In the genomic region with DNA sequence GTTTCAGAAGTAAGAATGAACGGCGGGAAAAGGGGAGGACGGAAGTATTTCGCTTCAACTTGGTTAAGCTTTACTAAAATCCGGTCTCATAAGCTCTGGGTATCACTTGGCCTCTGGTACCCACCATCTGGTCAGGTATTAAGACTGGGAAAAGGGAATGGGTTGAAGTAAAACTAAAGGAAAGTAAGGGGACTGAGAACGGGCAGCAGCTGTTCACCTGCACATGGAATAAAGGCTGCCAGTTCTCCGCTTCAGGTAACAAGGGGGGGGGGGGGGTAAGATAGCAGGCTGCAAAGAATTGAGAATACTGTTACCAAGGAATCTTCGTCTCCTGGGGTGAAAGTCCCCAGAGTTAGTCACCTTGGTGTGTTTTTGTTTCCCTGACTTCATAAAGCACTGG, we compare ENCODE assay signal across 8 mouse cellular contexts.
DNase-seq lines count a peak whose midpoint lies in the region; ATAC-seq and TF ChIP-seq lines count a peak whose summit lies in the region.

No protein-coding gene starts in this region.

- peak overlapping the region; percentile 73 for H3K9ac ChIP-seq in forebrain, embryonic 13.5 days
- H3K9ac ChIP-seq in limb, embryonic 11.5 days (ENCODE audit: low read length): peak overlapping the region; percentile 78
- H3K9ac ChIP-seq in neural tube, embryonic 14.5 days (replicated peaks; ENCODE audit: low read depth, low read length): peak overlapping the region; percentile 41; the same call in 1 of the 2 replicates

- 19% methylated on average over 8 of the region's 8 CpGs for WGBS in forebrain, embryonic 13.5 days
- WGBS in limb, embryonic 11.5 days: 17% methylated on average over 8 of the region's 8 CpGs
- WGBS in neural tube, embryonic 14.5 days: 15% methylated on average over 8 of the region's 8 CpGs

- peak overlapping the region; percentile 65 for H3K4me3 ChIP-seq in layer of hippocampus, adult 2 months
- H3K4me3 ChIP-seq in forebrain, embryonic 13.5 days: peak overlapping the region; percentile 63
- peak overlapping the region; percentile 61 for H3K4me3 ChIP-seq in limb, embryonic 11.5 days (ENCODE audit: low read depth, low read length)
- H3K4me3 ChIP-seq in neural tube, embryonic 14.5 days (ENCODE audit: low read depth, low read length): peak overlapping the region; percentile 54

- H3K27me3 ChIP-seq in forebrain, embryonic 13.5 days: no peaks in the 10 kb centered on the region
- no peaks in the 10 kb centered on the region for H3K27me3 ChIP-seq in limb, embryonic 11.5 days (ENCODE audit: control insufficient read depth, insufficient read depth, low read length)
- H3K27me3 ChIP-seq in neural tube, embryonic 14.5 days (ENCODE audit: control insufficient read depth, insufficient read depth, low read length): no peaks in the 10 kb centered on the region

- ATAC-seq in forebrain, embryonic 13.5 days: no peak
- no peak for ATAC-seq in limb, embryonic 11.5 days (ENCODE audit: insufficient number of reproducible peaks, low FRiP score, low TSS enrichment, low read depth)
- no peak for ATAC-seq in neural tube, embryonic 14.5 days (ENCODE audit: low read depth)
- no peak for ATAC-seq in monocyte, adult 5-6 weeks (replicated peaks; ENCODE audit: insufficient number of reproducible peaks, low FRiP score, low TSS enrichment, poor library complexity, severe bottlenecking)

- no peaks in the 10 kb centered on the region for H3K9me3 ChIP-seq in forebrain, embryonic 13.5 days (replicated peaks)
- no peaks in the 10 kb centered on the region for H3K9me3 ChIP-seq in limb, embryonic 11.5 days (ENCODE audit: control insufficient read depth, low read length)
- no peaks in the 10 kb centered on the region for H3K9me3 ChIP-seq in neural tube, embryonic 14.5 days (ENCODE audit: control insufficient read depth, low read length)

- no peak overlapping the region for H3K27ac ChIP-seq in layer of hippocampus, adult 2 months
- peak overlapping the region; percentile 74; the same call in 1 of the 2 replicates for H3K27ac ChIP-seq in forebrain, embryonic 13.5 days
- peak overlapping the region; percentile 81 for H3K27ac ChIP-seq in limb, embryonic 11.5 days (replicated peaks; ENCODE audit: low read depth, low read length)
- H3K27ac ChIP-seq in neural tube, embryonic 14.5 days (ENCODE audit: low read depth, low read length): no peak overlapping the region

- TF ChIP-seq CTCF in layer of hippocampus, adult 2 months (conservative IDR thresholded peaks at IDR 0.05): no peak

- H3K4me1 ChIP-seq in forebrain, embryonic 13.5 days: no peaks in the 10 kb centered on the region
- no peaks in the 10 kb centered on the region for H3K4me1 ChIP-seq in limb, embryonic 11.5 days (ENCODE audit: control insufficient read depth, insufficient read depth, low read length)
- no peaks in the 10 kb centered on the region for H3K4me1 ChIP-seq in neural tube, embryonic 14.5 days (ENCODE audit: control insufficient read depth, insufficient read depth, low read length)

- DNase-seq in layer of hippocampus, adult 2 months (ENCODE audit: low spot score in 2 of 2): no peak
- DNase-seq in layer of hippocampus, adult 9-11 months: no peak
- DNase-seq in limb, embryonic 11.5 days (ENCODE audit: low spot score): peak; percentile 32
- no peak for DNase-seq in right cerebral cortex, postnatal 25 days
- no peak for DNase-seq in lung, adult 18-20 months

- H3K4me2 ChIP-seq in forebrain, embryonic 13.5 days: peak overlapping the region; percentile 57
- H3K4me2 ChIP-seq in limb, embryonic 11.5 days (ENCODE audit: low read depth, severe bottlenecking): peak overlapping the region; percentile 33
- H3K4me2 ChIP-seq in neural tube, embryonic 14.5 days (ENCODE audit: low read depth, low read length): peak overlapping the region; percentile 54

- H3K36me3 ChIP-seq in forebrain, embryonic 13.5 days (ENCODE audit: poor library complexity, severe bottlenecking): no peaks in the 10 kb centered on the region
- no peaks in the 10 kb centered on the region for H3K36me3 ChIP-seq in limb, embryonic 11.5 days (ENCODE audit: control insufficient read depth, insufficient read depth, low read length)
- H3K36me3 ChIP-seq in neural tube, embryonic 14.5 days (ENCODE audit: control insufficient read depth, insufficient read depth, low read length): no peaks in the 10 kb centered on the region

Comparison
In these comparisons a context has a peak if more than half of its experiments do, and no peak if none do; other contexts are left out.
1. H3K27ac ChIP-seq: peak in forebrain, embryonic 13.5 days (single experiment) and limb, embryonic 11.5 days (single experiment); none in layer of hippocampus, adult 2 months (single experiment) and neural tube, embryonic 14.5 days (single experiment).
2. Peak in every context shown above with its lines, with median percentiles within 50 percentile points of each other: H3K4me3 ChIP-seq, H3K4me2 ChIP-seq and H3K9ac ChIP-seq.